Mouse (Mus musculus) c-Kit-positive CD71-positive TER-119-negative erythroid progenitor cells, embryonic 14.5 days (primary cell): ENCODE data around the gene Depdc7.

Experiments
- DNase-seq: peaks from one replicate; pipeline ENCODE4 v3.0.0-alpha.2; 2013; ENCODE audit warnings: low read depth

Depdc7 gene

DNA sequence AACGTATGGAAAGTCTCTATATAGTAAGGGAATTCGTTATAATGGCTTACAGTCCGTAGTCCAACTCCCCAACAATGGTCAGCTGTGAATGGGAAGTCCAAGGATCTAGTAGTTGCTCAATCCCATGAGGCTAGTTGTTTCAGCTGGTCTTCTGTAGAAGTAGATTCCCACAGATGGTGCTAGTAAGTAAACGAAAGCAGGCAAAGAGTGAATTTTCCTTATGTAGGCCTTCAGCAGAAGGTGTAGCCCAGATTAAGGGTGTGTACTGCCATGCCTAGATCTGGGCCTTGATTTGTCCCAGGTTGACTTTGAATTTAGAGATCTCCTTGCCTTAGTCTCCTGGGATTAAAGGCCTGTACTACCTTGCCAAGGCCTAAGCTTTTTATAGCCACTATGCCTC, 26.4 kb downstream of the Depdc7 start, which contains the start of gene Pin1rt1:
Gene Pin1rt1 (minus strand): TSS at position 101 of the 400 bp plus-strand sequence.
- DNase-seq = no peak

GRCm38 (mm10) chr2:104714254-104714691, 28.4 kb downstream of the Depdc7 start:
- DNase-seq = no peak

GRCm38 (mm10) chr2:104712486-104712809, 30.2 kb downstream of the Depdc7 start:
- no peak for DNase-seq

GRCm38 (mm10) chr2:104711585-104712485, 30.8 kb downstream of the Depdc7 start, which contains the start of gene Tcp11l1:
TSS of gene Tcp11l1 (minus strand) at chr2:104712169.
- DNase-seq = peak; percentile 19

DNA sequence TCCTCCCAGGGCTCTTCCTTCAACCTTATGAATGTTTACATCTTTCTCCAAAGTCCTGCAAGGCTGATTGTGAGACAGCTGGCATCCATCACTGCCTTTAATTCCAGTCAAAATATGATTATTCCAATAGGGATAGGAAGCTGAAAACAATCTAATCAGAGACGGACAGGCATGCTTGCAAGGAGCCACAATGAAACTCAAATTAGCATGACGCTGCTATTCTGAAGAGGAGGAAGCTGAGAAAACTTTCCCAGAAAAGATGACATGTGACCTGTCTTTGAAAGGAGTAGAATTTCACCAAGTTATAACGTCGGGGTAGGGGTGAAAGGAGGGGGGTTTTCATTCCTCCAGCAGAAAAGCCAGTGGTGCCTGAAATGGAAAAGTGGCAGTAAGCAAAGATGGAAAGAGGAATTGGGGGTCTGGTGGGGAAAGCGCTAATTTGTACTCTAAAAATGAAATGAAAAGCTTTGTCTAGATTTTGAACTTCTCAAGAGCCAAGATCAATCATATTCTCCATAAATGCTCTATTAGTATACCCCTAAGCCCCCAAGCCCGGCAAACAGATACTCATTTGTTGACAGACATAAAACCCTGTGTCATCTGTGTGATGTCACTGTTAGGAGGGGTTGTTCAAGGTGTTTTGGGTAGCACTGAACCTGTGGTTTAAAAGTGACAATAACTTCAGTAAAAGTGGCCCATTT, 31.9 kb downstream of the Depdc7 start:
- DNase-seq = no peak

DNA sequence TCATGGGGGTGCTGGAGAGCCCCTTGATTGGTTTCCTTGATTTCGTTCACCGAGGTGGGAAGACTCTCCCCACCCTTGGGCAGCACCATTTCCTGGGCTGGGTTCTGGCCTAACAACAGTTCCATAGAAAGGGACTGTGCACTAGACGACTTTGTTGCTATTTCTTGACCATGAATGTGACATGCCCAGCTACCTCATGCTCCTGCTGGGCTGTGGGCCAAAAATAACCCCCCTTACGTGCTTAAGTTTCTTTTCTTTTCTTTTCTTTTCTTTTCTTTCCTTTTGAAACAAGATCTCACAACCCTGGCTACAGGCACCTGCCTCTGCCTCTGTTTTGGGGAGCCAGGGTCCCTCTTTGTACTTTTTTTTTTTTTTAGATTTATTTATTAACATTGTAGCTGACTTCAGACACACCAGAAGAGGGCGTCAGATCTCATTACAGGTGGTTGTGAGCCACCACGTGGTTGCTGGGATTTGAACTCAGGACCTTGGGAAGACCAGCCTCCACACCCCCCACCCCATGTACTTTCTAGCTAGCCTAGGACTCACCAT, 32.8 kb downstream of the Depdc7 start:
- no peak for DNase-seq

GRCm38 (mm10) chr2:104704355-104704754, 38.3 kb downstream of the Depdc7 start:
- no peak for DNase-seq

- no peak for DNase-seq
Measured at GRCm38 (mm10) chr2:104703158-104703557, 39.5 kb downstream of the Depdc7 start.

DNA sequence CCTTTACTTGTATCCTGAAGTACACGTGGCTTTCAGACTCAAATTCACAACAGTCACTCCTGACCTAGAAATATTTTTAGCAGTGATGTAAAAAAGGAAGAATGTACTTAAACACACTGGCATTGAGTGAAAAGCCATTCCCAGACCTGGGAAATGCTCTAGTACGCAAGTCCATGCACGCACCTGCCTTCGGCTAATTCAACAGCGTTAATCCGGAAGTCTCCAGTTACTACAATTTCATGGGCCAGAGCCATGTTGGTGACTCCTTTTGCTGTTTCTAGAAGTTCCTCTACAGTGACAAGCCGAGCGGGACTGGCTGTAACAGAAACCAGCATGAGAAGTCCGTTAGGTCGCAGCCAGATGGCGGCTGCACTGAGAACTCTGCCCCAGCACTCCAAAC, 43.0 kb downstream of the Depdc7 start:
- DNase-seq = no peak

DNA sequence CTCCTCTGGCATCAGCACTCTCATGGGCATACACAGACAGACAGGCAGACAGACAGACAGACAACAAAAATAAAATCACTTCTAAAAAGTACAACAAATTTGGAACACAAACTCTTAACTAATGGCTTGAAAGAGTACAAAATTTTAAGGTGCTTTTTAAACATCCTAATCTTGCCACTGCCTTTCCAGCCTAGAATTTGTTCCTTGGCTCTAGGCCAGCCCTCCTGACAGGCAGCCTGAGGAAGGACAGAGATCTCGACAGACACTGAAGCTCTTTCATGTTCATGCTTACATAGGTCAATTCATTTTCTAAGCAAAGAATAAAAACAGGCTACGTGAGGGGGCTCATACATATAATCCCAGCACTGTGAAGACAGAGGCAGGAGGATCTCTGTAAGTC, 50.1 kb downstream of the Depdc7 start:
- no peak for DNase-seq

DNA sequence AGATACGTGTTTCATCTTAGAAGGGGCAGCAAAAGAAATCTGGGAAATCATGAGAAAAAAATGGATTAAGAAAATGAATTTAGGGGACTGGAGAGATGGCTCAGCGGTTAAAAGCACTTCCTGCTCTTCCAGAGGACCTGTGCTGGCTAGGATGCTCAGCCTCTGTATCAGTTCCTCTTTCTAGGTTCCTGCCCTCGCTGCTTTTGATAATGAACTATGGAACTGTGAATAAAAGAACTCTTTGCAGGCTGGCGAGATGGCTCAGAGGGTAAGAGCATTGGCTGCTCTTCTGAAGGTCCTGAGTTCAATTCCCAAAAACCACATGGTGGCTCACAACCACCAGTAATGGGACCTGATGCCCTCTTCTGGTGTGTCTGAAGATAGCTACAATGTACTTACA, 52.0 kb downstream of the Depdc7 start:
- DNase-seq = no peak

DNA sequence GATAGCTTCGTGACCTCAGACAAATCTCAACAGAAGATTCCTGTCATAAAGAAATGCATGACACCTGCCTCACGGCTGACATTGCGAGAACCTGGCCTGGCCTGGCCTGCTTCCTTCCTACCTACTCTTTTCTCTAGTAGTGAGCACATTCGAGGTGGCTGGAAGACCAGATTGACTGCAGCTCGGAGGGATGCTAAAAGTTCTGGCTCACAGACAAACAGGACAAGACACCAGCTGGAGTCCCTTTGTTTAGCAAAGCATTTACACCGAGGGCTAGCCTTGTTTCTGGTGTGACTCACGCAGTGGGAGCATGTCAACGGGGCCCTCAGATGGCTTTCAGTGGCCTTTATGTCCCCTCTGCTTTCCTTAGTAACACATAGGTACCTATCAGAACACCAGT, 54.0 kb downstream of the Depdc7 start:
- DNase-seq = no peak

DNA sequence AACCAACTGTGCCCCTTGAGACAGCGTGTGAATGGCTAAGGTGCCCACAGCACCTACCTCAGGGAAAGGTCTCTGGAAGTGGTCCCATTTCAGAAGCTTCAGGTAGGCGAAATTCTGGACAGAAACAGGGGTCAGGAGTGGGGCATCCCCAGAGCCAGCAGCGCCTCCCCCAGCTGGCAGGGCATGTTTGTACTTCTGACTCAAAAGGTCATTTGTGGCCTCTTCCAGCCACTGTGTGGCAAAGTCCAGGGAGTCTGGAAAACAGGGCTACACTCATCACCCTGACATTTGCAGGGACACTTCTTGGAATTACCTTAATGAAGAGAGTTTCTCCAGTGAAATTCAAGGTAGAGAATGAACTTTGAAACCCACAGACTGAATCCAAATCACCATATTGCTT, 54.4 kb downstream of the Depdc7 start:
- no peak for DNase-seq

DNA sequence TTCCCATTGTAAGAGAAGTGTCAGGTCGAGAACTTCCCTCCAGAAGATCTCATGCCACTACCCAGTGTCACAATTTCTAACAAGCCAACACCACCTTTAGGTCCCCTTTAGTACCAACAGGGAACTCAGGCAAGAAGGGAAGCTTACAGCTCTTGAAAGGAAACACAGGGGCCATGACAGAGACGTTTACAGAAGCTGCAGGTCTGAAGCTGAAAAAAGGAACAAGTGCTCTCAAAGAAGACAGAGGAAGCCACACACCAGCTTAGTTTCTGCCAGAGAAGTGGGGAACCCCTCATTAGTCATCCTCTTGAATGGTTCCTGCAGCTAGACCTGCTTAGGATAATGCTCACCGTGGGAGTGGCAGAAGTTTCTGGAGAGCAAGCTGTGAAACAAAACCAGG, 55.4 kb downstream of the Depdc7 start:
- DNase-seq = no peak

DNA sequence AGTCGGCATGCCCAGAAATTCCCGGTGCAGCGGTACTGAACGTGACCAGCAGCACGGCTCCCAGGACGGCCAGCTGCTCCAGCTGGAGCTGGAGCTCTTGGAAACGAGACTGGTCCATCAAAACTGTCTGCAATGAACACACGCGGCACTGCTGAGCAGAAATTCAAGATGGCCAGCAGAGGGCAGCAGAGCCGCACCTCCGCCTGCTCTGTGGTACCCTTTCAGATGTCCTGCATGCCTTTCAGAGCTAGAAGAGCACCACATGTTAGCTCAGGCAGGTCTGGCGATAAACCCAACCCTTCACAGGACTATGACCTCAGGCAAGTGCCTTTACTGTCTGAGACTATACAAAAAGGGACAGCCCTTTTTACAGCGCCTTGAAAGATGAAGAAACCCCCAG, 57.3 kb downstream of the Depdc7 start:
- DNase-seq = peak; percentile 64

GRCm38 (mm10) chr2:104684771-104685170, 57.9 kb downstream of the Depdc7 start:
- DNase-seq = no peak

- DNase-seq = no peak
Measured at GRCm38 (mm10) chr2:104677326-104677725, 65.4 kb downstream of the Depdc7 start.
